Mouse (Mus musculus) limb, embryonic 14.5 days (tissue): ENCODE results near the gene Usp19. TPM values are rescaled to one million over a fixed set of nuclear protein-coding genes. Genes with fewer than 3 reads are reported as not detected.

ENCODE experiments used
- ATAC-seq: fragments of 200-750 bp; cut with Nextera tagmentation; 2 replicates; pipeline ENCODE4 v1.8.0; 2017; ENCODE audit warnings: low read depth, moderate number of reproducible peaks, moderate TSS enrichment; ENCODE audit not compliant: low FRiP score
- DNase-seq: peaks from one replicate; pipeline ENCODE4 v3.0.0-alpha.2; 2015; ENCODE audit warnings: low spot score
- H3K27ac ChIP-seq: fragments of 300-500 bp; sonication (generic); replicated peaks from 2 replicates; pipeline ENCODE4 v1.5.1; 2014; ENCODE audit warnings: low read depth, mild to moderate bottlenecking, low read length, moderate library complexity, mixed read lengths
- H3K27me3 ChIP-seq: fragments of 300-500 bp; sonication (generic); 2 replicates; pipeline ENCODE4 v1.6.1; 2014; ENCODE audit warnings: low read length, mixed read lengths; ENCODE audit not compliant: control insufficient read depth, insufficient read depth
- H3K36me3 ChIP-seq: fragments of 300-500 bp; sonication (generic); 2 replicates; pipeline ENCODE4 v1.6.1; 2014; ENCODE audit warnings: mild to moderate bottlenecking, low read length, moderate library complexity, mixed read lengths; ENCODE audit not compliant: control insufficient read depth, insufficient read depth
- H3K4me1 ChIP-seq: fragments of 300-500 bp; sonication (generic); 2 replicates; pipeline ENCODE4 v1.6.1; 2014; ENCODE audit warnings: antibody characterized with exemption, low read length, mixed read lengths; ENCODE audit not compliant: control insufficient read depth, insufficient read depth
- H3K4me2 ChIP-seq: fragments of 300-500 bp; sonication (generic); replicated peaks from 2 replicates; pipeline ENCODE4 v1.6.1; 2014; ENCODE audit warnings: low read depth, mild to moderate bottlenecking, low read length, moderate library complexity; ENCODE audit not compliant: severe bottlenecking
- H3K4me3 ChIP-seq: fragments of 300-500 bp; sonication (generic); replicated peaks from 2 replicates; pipeline ENCODE4 v1.5.1; 2014; ENCODE audit warnings: low read length
- H3K9ac ChIP-seq: fragments of 300-500 bp; sonication (generic); 2 replicates; pipeline ENCODE4 v1.6.1; 2014; ENCODE audit warnings: mild to moderate bottlenecking, low read depth, low read length, moderate library complexity; ENCODE audit not compliant: severe bottlenecking
- H3K9me3 ChIP-seq: fragments of 300-500 bp; sonication (generic); 2 replicates; pipeline ENCODE4 v1.6.1; 2016; ENCODE audit warnings: low read length; ENCODE audit not compliant: control insufficient read depth
- POLR2A ChIP-seq: fragments of 200-500 bp; IDR thresholded peaks from 2 replicates; pipeline ENCODE4 v1.8.0; 2012; ENCODE audit warnings: inconsistent platforms, mild to moderate bottlenecking, moderate library complexity, borderline replicate concordance; ENCODE audit not compliant: insufficient read depth, insufficient read length; ENCODE audit errors: extremely low read depth
- WGBS: fragments of 180-500 bp; shearing (Covaris S2); extraction: QIAGEN DNeasy Blood & Tissue Kit; methylation state at CpG from one replicate; pipeline ENCODE4 v1.1.7; 2014; 5-methylcytosine and 5-hydroxymethylcytosine counted together
- polyA plus RNA-seq, 2 experiments: library from polyadenylated mRNA; depleted of rRNA in 1 of 2; stranded (reverse) in 1 of 2; unstranded in 1 of 2; fragments of >200 nt; fragmentation: Nextera tagmentation in 1 of 2; extraction: Ambion mirVana in 1 of 2; gene quantifications; 2 replicates each; pipeline versions ENCODE4 v1.2.1 to v1.2.3; 2012 to 2014

The Usp19 gene
- polyA plus RNA-seq, 2 experiments = 59.3 to 160 TPM

- H3K4me3 ChIP-seq = peak overlapping the region; percentile 61
- peak; percentile 23 for ATAC-seq
Observed at GRCm38 (mm10) chr9:108450292-108451169, 39.9 kb upstream of the Usp19 start.

GRCm38 (mm10) chr9:108451170-108451493 is 39.3 kb upstream of the Usp19 start:
- 0 out of 2 replicates have a peak overlapping the region, but pooled peaks have one; percentile 65 for H3K9ac ChIP-seq
- ATAC-seq (no peak), DNase-seq (no peak)
- no peaks in the 10 kb centered on the region for H3K9me3 ChIP-seq
- H3K27ac ChIP-seq = no peak overlapping the region
- TF ChIP-seq POLR2A = no peak
- peaks cover 18% of the 10 kb centered on the region for H3K36me3 ChIP-seq
- peaks cover 33% of the 10 kb centered on the region for H3K4me1 ChIP-seq
- no peaks in the 10 kb centered on the region for H3K27me3 ChIP-seq
- 80% methylated on average over 6 of the region's 6 CpGs for WGBS
- H3K4me3 ChIP-seq = peak overlapping the region; percentile 61
- peak overlapping the region; percentile 76 for H3K4me2 ChIP-seq

More at GRCm38 (mm10) chr9:108450292-108451169, 39.9 kb upstream of the Usp19 start:
- Histone ChIP-seq H3K4me2 (peak overlapping the region; percentile 76), H3K4me1 (peaks cover 33% of the 10 kb centered on the region), H3K27me3 (no peaks in the 10 kb centered on the region), H3K27ac (peak overlapping the region; percentile 21), H3K36me3 (peaks cover 18% of the 10 kb centered on the region), H3K9me3 (no peaks in the 10 kb centered on the region), H3K9ac (0 out of 2 replicates have a peak overlapping the region, but pooled peaks have one; percentile 14)
- peak; percentile 84 for DNase-seq
- no peak for TF ChIP-seq POLR2A
- WGBS = 63% methylated on average over 21 of the region's 21 CpGs

GRCm38 (mm10) chr9:108451519-108452160 is 38.8 kb upstream of the Usp19 start:
- WGBS = 40% methylated on average over 6 of the region's 6 CpGs
- Histone ChIP-seq H3K9ac (peak overlapping the region; percentile 65), H3K4me3 (peak overlapping the region; percentile 61), H3K27me3 (no peaks in the 10 kb centered on the region), H3K27ac (peak overlapping the region; percentile 82), H3K4me1 (peaks cover 33% of the 10 kb centered on the region), H3K36me3 (peaks cover 18% of the 10 kb centered on the region), H3K4me2 (peak overlapping the region; percentile 76), H3K9me3 (no peaks in the 10 kb centered on the region)
- ATAC-seq (no peak), DNase-seq (no peak)
- TF ChIP-seq POLR2A = no peak

GRCm38 (mm10) chr9:108452291-108452906 is 38.0 kb upstream of the Usp19 start:
- no peaks in the 10 kb centered on the region for H3K27me3 ChIP-seq
- H3K4me3 ChIP-seq = peak overlapping the region; percentile 61
- peaks cover 18% of the 10 kb centered on the region for H3K36me3 ChIP-seq
- ATAC-seq (peak; percentile 94), DNase-seq (peak; percentile 95)
- peak overlapping the region; percentile 76 for H3K4me2 ChIP-seq
- H3K4me1 ChIP-seq = peaks cover 33% of the 10 kb centered on the region
- no peaks in the 10 kb centered on the region for H3K9me3 ChIP-seq
- TF ChIP-seq POLR2A = 0 out of 2 replicates have a peak, but pooled peaks have one; percentile 33
- peak overlapping the region; percentile 82 for H3K27ac ChIP-seq
- under 1% methylated on average over 38 of the region's 40 CpGs for WGBS
- peak overlapping the region; percentile 65 for H3K9ac ChIP-seq

- no peak for ATAC-seq
- H3K4me3 ChIP-seq = peak overlapping the region; percentile 61
- H3K27me3 ChIP-seq = no peaks in the 10 kb centered on the region
- TF ChIP-seq POLR2A = no peak
- H3K9me3 ChIP-seq = no peaks in the 10 kb centered on the region
- peaks cover 13% of the 10 kb centered on the region for H3K36me3 ChIP-seq
- no peak for DNase-seq
- peaks cover 33% of the 10 kb centered on the region for H3K4me1 ChIP-seq
- H3K9ac ChIP-seq = peak overlapping the region; percentile 65
- H3K4me2 ChIP-seq = peak overlapping the region; percentile 76
- WGBS = 29% methylated on average over 6 of the region's 6 CpGs
- H3K27ac ChIP-seq = peak overlapping the region; percentile 82
Observed at GRCm38 (mm10) chr9:108452911-108453310, 37.5 kb upstream of the Usp19 start.
